ENCODE assay signal across 18 mouse cellular contexts in genomic region chr2:148349509-148350307, GRCm38 (mm10). TPM values are rescaled to one million over a fixed set of nuclear protein-coding genes. Genes with fewer than 3 reads are reported as not detected.
"Had no signal": no experiment of that assay in that cellular context is flagged by ENCODE, and none has a peak within 500 bp of the region (broad histone marks: within the 10 kb centered on the region; RNA-seq: fewer than 3 reads in every experiment).

No protein-coding gene starts in this region.

- DNase-seq: liver, postnatal 0 days; lung, adult 2 months; lung, postnatal 14 days; lung, postnatal 36 days; right cerebral cortex, postnatal 14 days; thymus, adult 2 months; thymus, postnatal 25 days; thymus, postnatal 4 days had no signal

- H3K4me3 ChIP-seq: lung, embryonic 15.5 days; megakaryocyte, embryonic 14.5 days; midbrain, embryonic 12.5 days; midbrain, embryonic 15.5 days; neural tube, embryonic 12.5 days; stomach, embryonic 15.5 days had no signal

- ATAC-seq: liver, postnatal 0 days; lung, postnatal 0 days; midbrain, embryonic 15.5 days had no signal

- H3K27me3 ChIP-seq: lung, embryonic 15.5 days; megakaryocyte, embryonic 14.5 days; midbrain, embryonic 12.5 days; midbrain, embryonic 15.5 days; neural tube, embryonic 12.5 days; stomach, embryonic 15.5 days had no signal

- H3K4me1 ChIP-seq: lung, embryonic 15.5 days; midbrain, embryonic 12.5 days; midbrain, embryonic 15.5 days; neural tube, embryonic 12.5 days; stomach, embryonic 15.5 days had no signal

- H3K9me3 ChIP-seq: lung, embryonic 15.5 days; megakaryocyte, embryonic 14.5 days; midbrain, embryonic 12.5 days; midbrain, embryonic 15.5 days; neural tube, embryonic 12.5 days; stomach, embryonic 15.5 days had no signal

- H3K4me2 ChIP-seq: lung, embryonic 15.5 days; midbrain, embryonic 12.5 days; midbrain, embryonic 15.5 days; neural tube, embryonic 12.5 days; stomach, embryonic 15.5 days had no signal

- H3K27ac ChIP-seq: lung, embryonic 15.5 days; macrophage; midbrain, embryonic 12.5 days; midbrain, embryonic 15.5 days; neural tube, embryonic 12.5 days; stomach, embryonic 15.5 days; stomach, postnatal 0 days had no signal

- H3K36me3 ChIP-seq: lung, embryonic 15.5 days; midbrain, embryonic 12.5 days; midbrain, embryonic 15.5 days; neural tube, embryonic 12.5 days; stomach, embryonic 15.5 days had no signal

- H3K9ac ChIP-seq: liver, postnatal 0 days; lung, embryonic 15.5 days; midbrain, embryonic 12.5 days; midbrain, embryonic 15.5 days; neural tube, embryonic 12.5 days; stomach, embryonic 15.5 days had no signal

RNA-seq across cellular contexts. Expression of gene Sstr4, which starts 45.4 kb away (rescaled TPM):
- polyA plus RNA-seq: liver, postnatal 0 days; macrophage; testis, adult 2 months had no signal
